Mouse (Mus musculus): ENCODE results near the gene Nifk. TPM values are rescaled to one million over a fixed set of nuclear protein-coding genes. Genes with fewer than 3 reads are reported as not detected.

The Nifk gene
- polyA plus RNA-seq, 1 experiment from 2014 or later, result 77.8 TPM

GRCm38 (mm10) chr1:118377784-118378183, 56.1 kb downstream of the Nifk start:
- DNase-seq (ENCODE audit: low spot score), result no peak
- H3K27me3 ChIP-seq (ENCODE audit: insufficient read depth, low read length), result no peaks in the 10 kb centered on the region
- TF ChIP-seq CTCF (IDR thresholded peaks at IDR 0.05; ENCODE audit: low read depth), result no peak
- no peaks in the 10 kb centered on the region for H3K36me3 ChIP-seq (ENCODE audit: insufficient read depth, low read length)
- no peaks in the 10 kb centered on the region for H3K4me1 ChIP-seq (replicated peaks; ENCODE audit: insufficient read depth, low read length)
- no peak overlapping the region for H3K27ac ChIP-seq
- H3K4me3 ChIP-seq (replicated peaks; ENCODE audit: low read depth, low read length), result no peak overlapping the region
- 80% methylated on average over 5 of the region's 5 CpGs for WGBS
- H3K9me3 ChIP-seq (replicated peaks; ENCODE audit: low read length), result no peaks in the 10 kb centered on the region
- no peak for ATAC-seq (replicated peaks; ENCODE audit: low FRiP score, low read depth)
- H3K4me2 ChIP-seq (ENCODE audit: low read length), result no peak overlapping the region
- H3K9ac ChIP-seq (ENCODE audit: low read depth, low read length), result no peak overlapping the region

GRCm38 (mm10) chr1:118380105-118380786, 58.6 kb downstream of the Nifk start:
- H3K27me3 ChIP-seq (ENCODE audit: insufficient read depth, low read length), result no peaks in the 10 kb centered on the region
- H3K4me3 ChIP-seq (replicated peaks; ENCODE audit: low read depth, low read length), result no peak overlapping the region
- no peak for TF ChIP-seq CTCF (IDR thresholded peaks at IDR 0.05; ENCODE audit: low read depth)
- ATAC-seq (replicated peaks; ENCODE audit: low FRiP score, low read depth) (no peak), DNase-seq (ENCODE audit: low spot score) (no peak)
- no peak overlapping the region for H3K9ac ChIP-seq (ENCODE audit: low read depth, low read length)
- no peaks in the 10 kb centered on the region for H3K9me3 ChIP-seq (replicated peaks; ENCODE audit: low read length)
- no peaks in the 10 kb centered on the region for H3K4me1 ChIP-seq (replicated peaks; ENCODE audit: insufficient read depth, low read length)
- 79% methylated on average over 8 of the region's 8 CpGs for WGBS
- no peak overlapping the region for H3K27ac ChIP-seq
- H3K36me3 ChIP-seq (ENCODE audit: insufficient read depth, low read length), result no peaks in the 10 kb centered on the region
- no peak overlapping the region for H3K4me2 ChIP-seq (ENCODE audit: low read length)

Other genes with a start within 250 kb of the Nifk start
- 0.05 and 0.10 TPM in 2 replicates for gene Gm29106, start 145.3 kb upstream of the Nifk start, polyA plus RNA-seq (2015; fragmentation: Nextera tagmentation; extraction: Ambion mirVana)
- 273 and 290 TPM in 2 replicates for gene Tsn, start 10.1 kb upstream of the Nifk start, polyA plus RNA-seq (2015; fragmentation: Nextera tagmentation; extraction: Ambion mirVana)
- gene Clasp1, start 67.2 kb downstream of the Nifk start, polyA plus RNA-seq (2015; fragmentation: Nextera tagmentation; extraction: Ambion mirVana), result 15.7 and 16.5 TPM in 2 replicates

All from kidney, postnatal 0 days (tissue).